Mouse (Mus musculus) ES-CJ7 (cell line): ENCODE results near the gene Olfr38.

Experiments used
- DNase-seq: peaks from one replicate; pipeline ENCODE4 v3.0.0; 2011; ENCODE audit warnings: low read depth, low spot score

Olfr38 gene

GRCm38 (mm10) chr6:42756104-42756503 is at the start of gene Olfr38:
Gene Olfr38, plus strand, starts transcription at chr6:42756404.
- DNase-seq, result no peak

- DNase-seq, result peak; percentile 67
These were observed 46.7 kb upstream of the Olfr38 start, which contains the start of gene Tcaf1 for GRCm38 (mm10) chr6:42709291-42710211. Gene Tcaf1, minus strand, starts transcription at chr6:42710088.

GRCm38 (mm10) chr6:42714668-42715067 is 41.5 kb upstream of the Olfr38 start:
- no peak for DNase-seq

GRCm38 (mm10) chr6:42717973-42718372 is 38.2 kb upstream of the Olfr38 start:
- DNase-seq, result no peak

- DNase-seq, result no peak
These were observed 17.1 kb upstream of the Olfr38 start, which contains the start of gene Olfr453 for GRCm38 (mm10) chr6:42739071-42739470. Gene Olfr453, plus strand, starts transcription at chr6:42739371.

GRCm38 (mm10) chr6:42742303-42742702 is 13.9 kb upstream of the Olfr38 start:
- DNase-seq, result no peak

- no peak for DNase-seq
These were observed 8.4 kb upstream of the Olfr38 start for GRCm38 (mm10) chr6:42747846-42748245.

- no peak for DNase-seq
These were observed 20.9 kb downstream of the Olfr38 start for GRCm38 (mm10) chr6:42777066-42777465.

GRCm38 (mm10) chr6:42784793-42785192 is 28.6 kb downstream of the Olfr38 start, which contains the start of gene Olfr452:
Gene Olfr452, plus strand, starts transcription at chr6:42785093.
- no peak for DNase-seq

- peak; percentile 7 for DNase-seq
These were observed 34.2 kb downstream of the Olfr38 start for GRCm38 (mm10) chr6:42790247-42790948.

GRCm38 (mm10) chr6:42790949-42791556 is 34.8 kb downstream of the Olfr38 start:
- no peak for DNase-seq

GRCm38 (mm10) chr6:42794982-42795381 is 38.8 kb downstream of the Olfr38 start:
- DNase-seq, result no peak

GRCm38 (mm10) chr6:42811639-42812038 is 55.4 kb downstream of the Olfr38 start, which contains the start of gene Olfr450:
Gene Olfr450, plus strand, starts transcription at chr6:42811939.
- no peak for DNase-seq
